21 mouse cellular contexts compared by ENCODE assay signal in genomic region chr3:88487396-88487795, GRCm38 (mm10).
"Had no signal": no experiment of that assay in that cellular context is flagged by ENCODE, and none has a peak within 500 bp of the region (broad histone marks: within the 10 kb centered on the region; RNA-seq: fewer than 3 reads in every experiment).

No protein-coding gene starts in this region.

- H3K9ac ChIP-seq: liver, embryonic 13.5 days; liver, embryonic 15.5 days; liver, postnatal 0 days; lung, embryonic 15.5 days; midbrain, embryonic 13.5 days; midbrain, embryonic 15.5 days; neural tube, embryonic 13.5 days; neural tube, embryonic 15.5 days; stomach, embryonic 15.5 days had no signal

- H3K4me3 ChIP-seq: liver, embryonic 13.5 days; liver, embryonic 15.5 days; lung, embryonic 15.5 days; megakaryocyte, embryonic 14.5 days; midbrain, embryonic 13.5 days; midbrain, embryonic 15.5 days; neural tube, embryonic 13.5 days; neural tube, embryonic 15.5 days; stomach, embryonic 15.5 days had no signal

- H3K9me3 ChIP-seq: liver, embryonic 13.5 days; liver, embryonic 15.5 days; lung, embryonic 15.5 days; megakaryocyte, embryonic 14.5 days; midbrain, embryonic 13.5 days; midbrain, embryonic 15.5 days; neural tube, embryonic 13.5 days; neural tube, embryonic 15.5 days; stomach, embryonic 15.5 days had no signal

- DNase-seq: liver, embryonic 13.5 days; liver, postnatal 0 days; lung, adult 2 months; lung, postnatal 10 days; lung, postnatal 36 days; retina, postnatal 1 day; right cerebral cortex, adult 18-20 months; right cerebral cortex, postnatal 25 days; right cerebral cortex, postnatal 4 days; thymus, adult 2 months; thymus, postnatal 25 days; thymus, postnatal 4 days had no signal

- H3K27ac ChIP-seq: liver, embryonic 13.5 days; liver, embryonic 15.5 days; lung, embryonic 15.5 days; macrophage; midbrain, embryonic 13.5 days; midbrain, embryonic 15.5 days; neural tube, embryonic 13.5 days; neural tube, embryonic 15.5 days; stomach, embryonic 15.5 days had no signal

- H3K4me2 ChIP-seq: liver, embryonic 13.5 days; liver, embryonic 15.5 days; lung, embryonic 15.5 days; midbrain, embryonic 13.5 days; midbrain, embryonic 15.5 days; neural tube, embryonic 13.5 days; neural tube, embryonic 15.5 days; stomach, embryonic 15.5 days had no signal

- ATAC-seq: liver, postnatal 0 days; midbrain, embryonic 15.5 days had no signal
